Mouse (Mus musculus) CH12F3 (cell line): Measurements from ENCODE around the gene Zfp148.
"Not testable (repeated sequence)": the region's sequence is repeated elsewhere in the genome, so short reads cannot be mapped to it uniquely, and the experiment has no call there.

ENCODE experiments used
- in situ Hi-C: fragments of 300-500 bp; cut with MboI; formaldehyde crosslinking; loops from 2 replicates; pipeline ENCODE4 v1.14.3; 2020; ENCODE audit warnings: low sequenced_read_pairs

Gene Zfp148

DNA sequence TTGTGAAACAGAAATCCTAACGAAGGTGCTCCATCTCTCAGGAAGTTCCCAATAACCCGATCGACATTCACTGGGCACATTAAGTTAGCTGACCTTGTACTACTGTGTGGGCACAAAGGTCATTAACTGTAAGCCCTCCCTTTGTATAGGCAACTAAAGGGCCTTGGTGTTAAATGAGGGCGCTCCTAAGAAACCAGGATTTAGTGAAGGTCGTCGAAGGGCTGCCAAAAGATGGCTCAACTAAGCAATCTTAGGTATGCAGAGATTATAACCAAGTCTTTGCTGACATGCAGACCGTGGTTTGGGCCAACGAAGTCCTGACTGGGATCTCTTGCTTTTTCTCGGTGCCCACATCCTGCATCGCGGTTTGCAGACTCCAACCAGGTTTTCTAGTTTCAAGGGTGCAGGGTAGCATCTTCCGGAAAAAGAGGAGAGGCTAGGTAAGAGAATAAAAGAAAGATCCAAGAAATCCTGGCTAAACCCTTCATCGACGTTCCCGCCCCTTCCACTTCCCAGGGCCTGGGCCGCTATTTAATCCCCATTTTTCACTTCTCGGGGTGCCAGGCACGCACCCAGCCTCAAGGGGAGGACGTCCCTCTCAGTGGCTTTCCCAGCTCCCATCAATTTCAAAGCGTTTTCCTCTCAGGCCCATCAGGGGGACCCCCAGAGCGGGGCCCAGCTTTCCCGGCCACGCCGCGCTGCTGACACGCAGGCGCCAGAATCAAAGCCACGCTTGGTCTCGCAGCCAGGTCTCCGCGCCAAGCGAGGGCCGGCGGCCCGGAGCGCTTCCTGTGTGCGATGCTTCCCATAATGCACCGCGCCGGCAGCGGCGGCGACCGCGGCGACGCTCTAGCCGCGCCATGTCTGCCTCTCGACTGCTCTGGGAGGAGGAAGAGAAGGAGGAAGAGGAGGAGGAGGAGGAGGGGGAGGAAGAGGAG lies at the start of gene Zfp148:
Zfp148 (plus strand) TSS at position 893 of the 938 bp plus-strand sequence.
- in situ Hi-C loops: not testable (repeated sequence)

DNA sequence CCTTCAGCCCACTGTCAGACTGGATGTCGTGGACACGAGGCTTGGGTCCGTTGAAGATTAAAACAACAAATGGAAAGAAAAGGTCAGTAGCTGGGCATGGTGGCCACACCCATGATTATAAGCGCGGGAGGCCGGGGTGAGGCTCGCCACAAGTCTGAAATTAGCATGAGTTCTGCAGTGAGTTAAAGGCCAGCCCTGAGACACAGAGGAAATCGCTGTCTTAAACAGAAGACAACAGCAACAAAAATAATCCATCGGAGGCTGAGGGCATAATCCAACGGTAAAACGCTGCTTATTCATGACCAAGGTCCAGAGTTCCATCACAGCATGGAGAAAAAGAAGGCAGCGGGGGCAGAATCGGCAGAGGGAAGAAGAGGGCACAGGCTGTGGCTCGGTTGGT lies 47.6 kb upstream of the Zfp148 start:
- in situ Hi-C loops: no loop called here

GRCm38 (mm10) chr16:33337177-33337576 lies 43.5 kb upstream of the Zfp148 start:
- in situ Hi-C loops: no loop called here

GRCm38 (mm10) chr16:33337681-33338080 lies 43.0 kb upstream of the Zfp148 start:
- in situ Hi-C loops: no loop called here

DNA sequence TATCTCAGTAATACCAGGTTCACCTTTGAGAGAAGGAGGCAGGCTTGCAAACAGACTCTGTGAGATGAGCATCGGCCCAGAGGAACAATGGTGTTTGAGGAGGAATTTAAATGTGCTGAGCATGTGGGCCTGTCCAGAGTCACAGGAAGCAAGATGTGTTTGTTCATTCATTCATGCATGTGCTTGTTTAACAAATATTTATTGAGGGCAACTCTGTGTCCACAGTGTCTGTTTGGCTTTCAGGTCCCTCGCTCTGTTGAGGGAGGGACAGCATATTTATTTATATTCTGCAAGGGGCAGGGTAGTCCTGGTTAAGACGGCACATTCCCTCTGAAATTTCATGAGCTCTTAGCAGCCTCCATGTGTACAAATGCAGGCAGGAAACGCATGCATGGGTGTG lies 42.1 kb upstream of the Zfp148 start:
- in situ Hi-C loops: no loop called here

- in situ Hi-C loops: no loop called here
These were observed 41.2 kb upstream of the Zfp148 start for GRCm38 (mm10) chr16:33339476-33339875.

- in situ Hi-C loops: no loop called here
These were observed 38.3 kb upstream of the Zfp148 start for GRCm38 (mm10) chr16:33342356-33342755.

GRCm38 (mm10) chr16:33343106-33343505 lies 37.5 kb upstream of the Zfp148 start:
- in situ Hi-C loops: no loop called here

DNA sequence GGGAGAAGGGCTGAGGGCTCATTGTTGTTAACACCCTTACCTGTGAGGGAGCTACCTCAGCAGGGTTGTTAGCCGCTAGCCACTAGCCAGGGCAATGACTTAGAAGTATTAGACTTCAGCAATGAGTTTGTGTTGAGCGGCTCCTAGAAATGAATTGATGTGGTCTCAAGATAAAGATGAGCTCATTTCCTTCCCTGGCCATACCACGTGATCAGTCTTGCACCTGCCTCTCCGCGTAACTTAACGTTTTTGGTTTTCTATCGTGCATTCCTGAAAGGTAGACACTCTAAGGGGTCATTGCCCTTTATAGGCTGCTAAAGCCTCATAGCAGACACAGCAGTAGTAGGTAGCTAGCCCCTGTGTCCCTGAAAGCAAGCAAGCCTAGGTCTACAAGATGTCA lies 37.0 kb upstream of the Zfp148 start:
- in situ Hi-C loops: no loop called here

- in situ Hi-C loops: no loop called here
These were observed 36.3 kb upstream of the Zfp148 start for GRCm38 (mm10) chr16:33344379-33344778.

DNA sequence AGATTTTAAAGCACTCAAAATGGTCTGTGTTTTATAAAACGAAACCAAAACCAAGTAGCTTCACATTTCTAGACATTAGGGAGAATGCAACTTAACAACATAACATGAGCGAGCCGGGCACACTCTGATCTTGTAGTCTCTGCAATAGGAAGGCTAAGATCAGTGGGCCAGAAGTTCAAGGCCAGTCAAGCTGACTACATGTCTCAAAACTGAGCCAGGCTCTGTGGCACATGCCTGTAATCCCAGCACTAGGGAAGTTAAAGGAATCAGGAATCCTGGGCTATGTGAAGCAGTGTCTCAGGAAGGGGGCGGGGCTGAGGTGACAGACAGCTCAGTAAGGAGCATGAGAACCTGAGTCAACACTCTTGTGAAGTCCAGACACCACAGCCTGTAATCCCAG lies 35.8 kb upstream of the Zfp148 start:
- in situ Hi-C loops: no loop called here

DNA sequence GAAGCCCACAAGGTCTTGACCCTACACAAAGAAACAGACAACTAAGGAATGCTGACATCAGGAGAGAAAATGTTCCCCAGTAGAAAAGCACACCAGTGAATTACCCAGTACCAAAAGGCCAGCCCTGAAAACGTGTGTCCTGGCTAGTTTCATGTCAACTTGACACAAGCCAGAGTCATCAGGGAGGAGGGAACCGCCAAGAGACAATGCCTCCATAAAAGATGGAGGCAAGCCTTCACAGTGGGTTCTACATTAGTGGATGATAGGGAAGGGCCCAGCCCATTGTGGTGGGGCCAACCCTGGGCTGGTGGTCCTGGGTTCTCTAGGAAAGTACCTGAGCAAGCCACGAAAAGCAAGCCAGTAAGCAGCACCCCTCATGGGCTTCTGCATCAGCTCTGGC lies 34.3 kb upstream of the Zfp148 start:
- in situ Hi-C loops: no loop called here

- in situ Hi-C loops: no loop called here
These were observed 33.5 kb upstream of the Zfp148 start for GRCm38 (mm10) chr16:33347134-33347533.

- in situ Hi-C loops: no loop called here
These were observed 22.8 kb upstream of the Zfp148 start for GRCm38 (mm10) chr16:33357805-33358204.

DNA sequence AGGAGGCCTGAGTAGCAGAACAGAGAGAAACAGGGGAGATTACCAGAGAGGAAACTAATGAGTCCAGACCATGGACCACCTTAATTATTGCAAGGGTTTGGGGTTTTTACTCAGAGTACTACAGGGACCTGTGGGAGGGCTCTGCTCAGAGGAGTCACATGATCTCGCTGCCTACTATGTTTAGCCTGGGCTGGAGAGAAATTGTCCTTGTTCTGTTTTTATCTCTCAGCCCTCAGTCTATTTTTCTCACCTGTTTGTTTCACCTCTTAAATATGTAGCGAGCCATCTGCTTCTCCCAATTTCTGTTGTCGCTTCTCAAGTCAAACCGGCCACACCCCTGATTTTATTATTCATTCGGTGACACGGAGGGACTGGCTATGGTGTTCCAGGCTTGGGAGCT lies 14.9 kb upstream of the Zfp148 start:
- in situ Hi-C loops: no loop called here

DNA sequence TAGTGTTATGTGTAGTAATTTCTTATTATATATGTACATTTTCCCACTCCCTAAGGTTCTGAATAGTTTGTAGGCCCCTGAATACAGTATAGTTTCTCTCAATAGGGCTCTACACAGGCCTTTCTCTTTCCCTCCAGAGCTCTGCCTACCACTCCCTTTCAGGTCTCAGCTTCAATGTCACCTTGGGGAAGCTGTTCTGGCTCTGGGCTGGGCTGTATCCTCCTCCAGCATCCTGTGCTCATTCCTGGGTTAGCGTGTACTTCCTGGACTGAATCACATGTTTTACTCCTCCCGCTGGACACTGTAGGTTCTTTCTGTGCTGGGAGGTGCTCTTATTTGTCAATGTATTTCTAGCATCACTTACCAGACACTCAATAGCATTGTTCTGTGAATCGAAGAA lies 12.0 kb upstream of the Zfp148 start:
- in situ Hi-C loops: no loop called here

DNA sequence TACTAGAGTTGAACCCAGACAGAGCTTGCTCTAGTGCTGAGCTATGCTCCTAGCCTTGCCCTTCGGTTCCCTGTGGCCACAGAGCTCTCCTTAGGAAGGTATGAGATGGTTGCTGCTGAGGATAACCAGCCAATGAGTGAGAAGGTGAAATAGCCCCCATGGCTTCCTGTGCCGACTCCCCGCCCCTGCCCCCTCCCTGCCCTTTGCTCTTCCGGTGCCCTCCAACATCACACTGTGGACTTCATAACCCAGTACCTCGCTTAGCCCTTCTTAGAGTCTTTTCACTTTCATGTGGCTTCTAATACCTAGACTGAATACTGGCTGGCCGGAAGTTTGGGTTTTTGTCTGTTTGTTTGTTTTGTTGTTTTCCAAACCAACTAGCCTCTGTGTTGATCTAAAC lies 9.8 kb upstream of the Zfp148 start:
- in situ Hi-C loops: no loop called here

DNA sequence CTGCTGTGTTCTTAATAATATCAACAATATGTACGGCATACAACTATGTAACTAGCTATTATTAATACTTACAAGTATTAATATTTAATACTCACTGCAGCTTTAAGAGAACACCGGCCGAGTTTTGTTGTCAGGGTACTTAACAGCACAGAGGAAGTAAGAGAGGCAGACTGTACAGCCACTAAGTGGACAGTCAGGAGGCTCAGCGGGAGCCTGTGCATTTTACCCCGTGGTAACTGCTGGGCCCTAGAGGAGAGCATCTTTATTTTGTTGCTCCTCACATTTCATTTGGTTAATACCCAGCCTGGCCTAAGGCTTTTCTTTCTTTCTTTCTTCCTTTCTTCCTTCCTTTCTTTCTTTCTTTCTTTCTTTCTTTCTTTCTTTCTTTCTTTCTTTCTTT lies 8.0 kb upstream of the Zfp148 start:
- in situ Hi-C loops: no loop called here

DNA sequence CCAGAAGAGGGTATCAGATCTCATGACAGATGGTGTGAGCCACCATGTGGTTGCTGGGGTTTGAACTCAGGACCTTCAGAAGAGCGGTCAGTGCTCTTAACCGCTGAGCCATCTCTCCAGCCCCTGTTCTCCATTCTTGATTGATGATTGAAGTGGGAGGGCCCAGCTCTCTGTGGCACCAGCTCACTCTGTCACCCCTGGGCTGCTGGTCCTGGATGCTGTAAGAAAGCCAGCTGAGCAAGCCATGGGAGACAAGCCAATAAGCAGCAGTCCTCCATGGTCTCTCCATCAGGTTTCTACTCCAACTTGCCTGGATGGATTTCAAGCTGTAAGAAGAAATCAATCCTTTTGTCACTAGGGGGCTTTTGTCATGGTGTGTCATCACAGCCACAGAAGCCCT lies 7.3 kb upstream of the Zfp148 start:
- in situ Hi-C loops: no loop called here

- in situ Hi-C loops: no loop called here
These were observed 4.4 kb upstream of the Zfp148 start for GRCm38 (mm10) chr16:33376266-33376665.

GRCm38 (mm10) chr16:33379219-33379943 lies 1.3 kb upstream of the Zfp148 start:
- in situ Hi-C loops: no loop called here
